ENCODE assay signal across 8 mouse cellular contexts in genomic region chr11:60416963-60417716, GRCm38 (mm10). TPM values are rescaled to one million over a fixed set of nuclear protein-coding genes. Genes with fewer than 3 reads are reported as not detected.
A peak's percentile ranks its signal among the peaks of the same experiment; 100 is the strongest.
DNase-seq lines count a peak whose midpoint lies in the region; ATAC-seq and TF ChIP-seq lines count a peak whose summit lies in the region.

Gene Gid4 (plus strand): TSS chr11:60417145.

- H3K27ac ChIP-seq in forebrain, embryonic 16.5 days (ENCODE audit: low read length): peak within 1 kb of the TSS; percentile 84
- peak within 1 kb of the TSS; percentile 91 for H3K27ac ChIP-seq in layer of hippocampus, adult 2 months
- H3K27ac ChIP-seq in lung, embryonic 14.5 days (ENCODE audit: low read depth): peak within 1 kb of the TSS; percentile 90
- H3K27ac ChIP-seq in olfactory bulb, adult 2 months (ENCODE audit: insufficient read depth, low read depth, low read length): peak within 1 kb of the TSS; percentile 64
- H3K27ac ChIP-seq in thymus, adult 2 months (ENCODE audit: control insufficient read depth, insufficient read depth, low read length): no peak within 1 kb of the TSS

- H3K9ac ChIP-seq in forebrain, embryonic 16.5 days (replicated peaks; ENCODE audit: low read depth, low read length): peak within 1 kb of the TSS; percentile 91
- peak within 1 kb of the TSS; percentile 93 for H3K9ac ChIP-seq in lung, embryonic 14.5 days

- peak within 1 kb of the TSS; percentile 93 for H3K4me2 ChIP-seq in forebrain, embryonic 16.5 days (ENCODE audit: low read length)
- H3K4me2 ChIP-seq in lung, embryonic 14.5 days: peak within 1 kb of the TSS; percentile 96

- TF ChIP-seq POLR2A in olfactory bulb, adult 2 months (IDR thresholded peaks at IDR 0.05; ENCODE audit: insufficient read depth, low read depth, low read length): peak; percentile 63; the same call in 1 of the 2 replicates
- TF ChIP-seq POLR2A in thymus, adult 2 months (IDR thresholded peaks at IDR 0.05; ENCODE audit: control insufficient read depth, extremely low read depth, insufficient read depth, low read length, poor library complexity): peak; percentile 72

- under 1% methylated on average over 78 of the region's 81 CpGs for WGBS in forebrain, embryonic 16.5 days
- WGBS in lung, embryonic 14.5 days: under 1% methylated on average over 69 of the region's 81 CpGs
- under 1% methylated on average over 75 of the region's 81 CpGs for WGBS in olfactory bulb, adult 2 months
- WGBS in thymus, adult 2 months: under 1% methylated on average over 69 of the region's 81 CpGs

- no peak for TF ChIP-seq CTCF in G1E (IDR thresholded peaks at IDR 0.05; ENCODE audit: low read depth, low read length)
- no peak for TF ChIP-seq CTCF in layer of hippocampus, adult 2 months (conservative IDR thresholded peaks at IDR 0.05)
- no peak for TF ChIP-seq CTCF in lung, embryonic 14.5 days (IDR thresholded peaks at IDR 0.05; ENCODE audit: low read depth)
- no peak for TF ChIP-seq CTCF in olfactory bulb, adult 2 months (IDR thresholded peaks at IDR 0.05; ENCODE audit: insufficient read depth, low read depth, low read length)
- peak; percentile 57; the same call in 1 of the 2 replicates for TF ChIP-seq CTCF in thymus, adult 2 months (IDR thresholded peaks at IDR 0.05; ENCODE audit: borderline replicate concordance, control insufficient read depth, extremely low read depth, insufficient read depth, low read length, poor library complexity)

- peak; percentile 96 for ATAC-seq in G1E (ENCODE audit: extremely low read depth, insufficient number of reproducible peaks, low FRiP score, poor library complexity, severe bottlenecking)
- peak; percentile 98 for ATAC-seq in forebrain, embryonic 16.5 days
- peak; percentile 97 for ATAC-seq in lung, embryonic 14.5 days (ENCODE audit: insufficient read depth)

- peaks cover 39% of the 10 kb centered on the region for H3K4me1 ChIP-seq in G1E (ENCODE audit: insufficient read depth, low read depth, low read length)
- peaks cover 27% of the 10 kb centered on the region for H3K4me1 ChIP-seq in forebrain, embryonic 16.5 days (replicated peaks; ENCODE audit: control insufficient read depth, insufficient read depth, low read length)
- peaks cover 11% of the 10 kb centered on the region; the same call in 1 of the 2 replicates for H3K4me1 ChIP-seq in lung, embryonic 14.5 days (ENCODE audit: insufficient read depth)
- peaks cover 11% of the 10 kb centered on the region for H3K4me1 ChIP-seq in olfactory bulb, adult 2 months (ENCODE audit: control insufficient read depth, insufficient read depth, low read length)
- H3K4me1 ChIP-seq in thymus, adult 2 months (replicated peaks; ENCODE audit: control insufficient read depth, insufficient read depth, low read length): peaks cover 16% of the 10 kb centered on the region

- no peaks in the 10 kb centered on the region for H3K27me3 ChIP-seq in G1E (ENCODE audit: insufficient read depth, low read length)
- no peaks in the 10 kb centered on the region for H3K27me3 ChIP-seq in forebrain, embryonic 16.5 days (replicated peaks; ENCODE audit: control insufficient read depth, insufficient read depth, low read length)
- no peaks in the 10 kb centered on the region for H3K27me3 ChIP-seq in lung, embryonic 14.5 days (ENCODE audit: insufficient read depth, low read length)
- no peaks in the 10 kb centered on the region for H3K27me3 ChIP-seq in thymus, adult 2 months (ENCODE audit: control insufficient read depth, insufficient read depth, low read length)

- H3K4me3 ChIP-seq in G1E (ENCODE audit: low read depth, low read length): peak within 1 kb of the TSS; percentile 91
- peak within 1 kb of the TSS; percentile 93 for H3K4me3 ChIP-seq in forebrain, embryonic 16.5 days (replicated peaks; ENCODE audit: low read length)
- peak within 1 kb of the TSS; percentile 93 for H3K4me3 ChIP-seq in layer of hippocampus, adult 2 months
- peak within 1 kb of the TSS; percentile 93 for H3K4me3 ChIP-seq in lung, embryonic 14.5 days (ENCODE audit: low read depth, low read length)
- peak within 1 kb of the TSS; percentile 78 for H3K4me3 ChIP-seq in olfactory bulb, adult 2 months (ENCODE audit: insufficient read depth, low read depth, low read length)
- H3K4me3 ChIP-seq in thymus, adult 2 months (ENCODE audit: control insufficient read depth, insufficient read depth, low read length): peak within 1 kb of the TSS; percentile 88

- H3K36me3 ChIP-seq in G1E (replicated peaks): peaks cover 30% of the 10 kb centered on the region
- no peaks in the 10 kb centered on the region for H3K36me3 ChIP-seq in forebrain, embryonic 16.5 days (ENCODE audit: control insufficient read depth, insufficient read depth)
- H3K36me3 ChIP-seq in lung, embryonic 14.5 days (ENCODE audit: insufficient read depth): no peaks in the 10 kb centered on the region
- no peaks in the 10 kb centered on the region for H3K36me3 ChIP-seq in thymus, adult 2 months (ENCODE audit: control insufficient read depth, insufficient read depth, low read length)

- peak; percentile 87 for DNase-seq in G1E (ENCODE audit: low spot score)
- peak; percentile 96 to 99 for DNase-seq in cerebellum, adult 18-20 months
- peak; percentile 98 to 99 for DNase-seq in heart, postnatal 36 days
- peak; percentile 98 to 99 for DNase-seq in layer of hippocampus, adult 2 months (ENCODE audit: low spot score in 2 of 2)
- peak; percentile 100 for DNase-seq in lung, embryonic 14.5 days
- DNase-seq in thymus, adult 2 months: peak; percentile 98

- H3K9me3 ChIP-seq in G1E (replicated peaks): no peaks in the 10 kb centered on the region
- H3K9me3 ChIP-seq in forebrain, embryonic 16.5 days (ENCODE audit: control insufficient read depth, low read length): no peaks in the 10 kb centered on the region
- H3K9me3 ChIP-seq in lung, embryonic 14.5 days (ENCODE audit: low read depth, low read length): no peaks in the 10 kb centered on the region

- intact Hi-C loops in heart, postnatal 36 days (cut with DNase I): loop anchor here (10.0 kb wide), 1 partner anchor 1462 kb away; the partner anchor contains the start of genes Hist3h2a and Trim17

RNA-seq across cellular contexts. Expression of gene Gid4, which starts in this region (rescaled TPM):
- total RNA-seq in G1E (2014; fragmentation: Nextera tagmentation): 34.1 and 38.5 TPM in 2 replicates
- total RNA-seq in G1E (2017): 24.3 and 25.6 TPM in 2 replicates
- polyA plus RNA-seq in G1E (2012): 10.2 and 16.9 TPM in 2 replicates
- 28.7 and 29.7 TPM in 2 replicates for polyA plus RNA-seq in forebrain, embryonic 16.5 days (2015; fragmentation: Nextera tagmentation; extraction: Ambion mirVana)
- total RNA-seq in heart, postnatal 36 days (2021): 10 to 100 TPM; 47.7 to 49.8 TPM
- total RNA-seq in layer of hippocampus, adult 2 months (2021): 10 to 100 TPM; 48.8 to 51.1 TPM
- polyA plus RNA-seq in lung, embryonic 14.5 days (2014; fragmentation: Nextera tagmentation; extraction: Ambion mirVana): 26.8 and 27.1 TPM in 2 replicates
- 149 TPM in 1 of 2 replicates, not detected in the other for polyA plus RNA-seq in olfactory bulb, adult 2 months (2012; ENCODE audit: insufficient read depth, insufficient read length, low replicate concordance, missing spikeins)
- polyA plus RNA-seq in thymus, adult 2 months (2012; rRNA removed): 20.3 and 24.4 TPM in 2 replicates
